Mouse (Mus musculus) heart, postnatal 25 days (tissue): ENCODE measurements around the gene Olfr826. TPM values are rescaled to one million over a fixed set of nuclear protein-coding genes. Genes with fewer than 3 reads are reported as not detected.
"Not testable (repeated sequence)": the region's sequence is repeated elsewhere in the genome, so short reads cannot be mapped to it uniquely, and the experiment has no call there.

ENCODE experiments used
- DNase-seq: peaks from one replicate; pipeline ENCODE4 v3.0.0; 2022; ENCODE audit warnings: low spot score
- intact Hi-C: fragments of 180-260 bp; cut with DNase I; formaldehyde crosslinking; loops from one replicate; pipeline ENCODE4 v1.15.1; 2025
- total RNA-seq, 2 experiments: library from RNA; stranded (reverse); gene quantifications; 2 replicates each; pipeline ENCODE4 v1.2.3; 2021

The Olfr826 gene
- total RNA-seq, result not detected

DNA sequence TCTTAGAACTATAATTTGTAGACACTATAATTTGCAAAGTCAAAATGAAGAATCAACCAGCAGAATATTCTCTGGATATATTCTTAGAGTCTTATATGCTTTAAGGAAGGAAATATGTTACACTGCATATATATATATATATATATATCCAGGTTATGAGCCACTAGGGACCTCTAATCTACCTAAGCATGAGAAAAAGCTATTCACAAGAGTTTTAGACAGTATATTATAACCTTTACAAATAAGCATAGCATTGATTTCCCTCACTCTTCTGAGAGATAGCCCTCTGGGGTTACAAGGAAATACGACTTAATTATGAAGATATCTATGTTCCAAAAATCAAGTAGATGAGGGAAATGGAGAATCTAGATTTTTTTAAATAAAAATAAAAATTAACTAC, at the start of gene Olfr826:
Gene Olfr826, minus strand, starts transcription at position 101 of the 400 bp plus-strand sequence.
- intact Hi-C loops, result no loop called here
- DNase-seq, result no peak

DNA sequence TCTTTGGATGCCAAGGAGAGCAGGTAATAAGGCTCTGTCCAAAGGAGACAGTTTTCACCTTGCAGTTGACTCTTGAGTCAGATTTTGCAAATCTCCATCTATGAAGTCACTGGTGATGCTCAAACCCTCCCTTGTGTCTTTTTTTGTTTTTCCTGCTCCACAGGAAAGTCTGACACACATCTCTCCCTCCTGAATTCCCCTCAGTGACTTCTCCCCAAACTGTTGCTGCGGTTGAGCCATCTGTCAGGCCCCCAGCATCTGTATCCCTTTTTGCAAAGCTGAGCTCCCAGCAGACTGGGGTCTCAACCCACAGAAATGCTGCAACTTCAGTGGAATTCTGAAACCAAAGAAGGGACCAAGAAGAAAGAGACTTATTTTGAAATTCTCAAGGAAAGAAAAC, 48.1 kb upstream of the Olfr826 start:
- DNase-seq, result no peak
- intact Hi-C loops, result no loop called here

DNA sequence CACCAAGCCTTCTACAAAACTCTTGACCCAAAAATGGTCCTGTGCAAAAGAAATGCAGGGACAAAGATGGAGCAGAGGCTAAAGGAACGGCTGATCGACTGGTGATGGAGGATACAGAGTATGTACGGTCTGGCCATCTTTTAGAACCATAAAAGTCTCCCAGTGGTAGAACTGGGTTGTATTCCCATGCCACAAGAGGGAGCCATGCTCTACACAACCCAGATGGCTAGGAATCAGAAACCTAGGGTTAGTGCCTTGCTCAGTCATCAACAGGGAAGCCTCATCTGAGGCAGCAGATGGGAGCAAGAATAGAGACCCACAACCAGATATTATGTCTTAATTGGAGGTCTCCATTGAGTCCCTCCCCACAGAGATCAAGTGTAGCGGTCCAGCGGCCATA, 45.6 kb upstream of the Olfr826 start:
- no peak for DNase-seq
- intact Hi-C loops, result no loop called here

DNA sequence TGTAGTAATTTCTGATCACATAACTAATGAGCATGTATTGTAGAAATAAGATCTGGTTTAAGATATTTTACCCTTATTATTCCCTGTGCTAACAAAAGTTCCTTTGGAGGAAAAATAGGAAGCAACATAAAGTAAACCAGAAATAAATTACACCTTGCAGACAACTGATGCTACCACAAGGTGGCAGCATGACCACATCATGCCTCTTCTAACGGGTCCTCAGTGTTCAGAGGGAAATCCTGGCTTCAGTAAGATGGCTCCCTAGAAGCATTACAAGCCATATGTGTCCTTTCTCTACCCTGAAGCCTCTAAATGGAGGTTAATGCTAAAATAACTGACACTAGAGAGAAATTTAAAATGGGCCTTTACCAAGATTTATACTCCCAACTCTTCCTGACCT, 44.3 kb upstream of the Olfr826 start:
- no peak for DNase-seq
- intact Hi-C loops, result loop anchor here (1.0 kb wide), 1 partner anchor 69 kb away; no protein-coding TSS in a partner anchor

DNA sequence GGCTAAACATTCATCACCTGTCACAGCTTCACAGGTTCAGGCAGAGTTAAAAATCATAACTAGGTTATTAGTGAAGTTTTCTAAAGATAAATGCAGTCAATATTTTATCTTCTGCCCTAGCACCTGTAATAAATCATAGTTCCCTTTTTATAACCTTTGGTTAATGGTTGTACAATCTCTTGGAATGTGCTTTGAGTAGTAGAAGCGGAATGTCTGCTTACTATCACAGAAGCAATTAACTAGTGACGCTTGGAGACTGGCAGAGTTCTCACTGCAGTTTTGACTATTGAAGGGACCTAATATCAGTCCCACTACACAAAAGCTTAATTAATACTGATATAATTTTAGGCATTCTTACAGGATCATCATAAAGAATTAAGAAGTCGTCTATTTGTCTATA, 41.0 kb upstream of the Olfr826 start:
- no peak for DNase-seq
- intact Hi-C loops, result no loop called here

- intact Hi-C loops, result no loop called here
- no peak for DNase-seq
These were observed 30.3 kb upstream of the Olfr826 start, which contains the start of gene Olfr827 for GRCm38 (mm10) chr10:130214303-130214702. Olfr827 (minus strand) TSS chr10:130214403.

- intact Hi-C loops, result no loop called here
- DNase-seq, result no peak
These were observed 17.3 kb downstream of the Olfr826 start, which contains the start of gene Olfr825 for GRCm38 (mm10) chr10:130166666-130167065. Olfr825 (minus strand) TSS chr10:130166766.

- intact Hi-C loops, result no loop called here
- no peak for DNase-seq
These were observed 18.8 kb downstream of the Olfr826 start for GRCm38 (mm10) chr10:130165196-130165595.

DNA sequence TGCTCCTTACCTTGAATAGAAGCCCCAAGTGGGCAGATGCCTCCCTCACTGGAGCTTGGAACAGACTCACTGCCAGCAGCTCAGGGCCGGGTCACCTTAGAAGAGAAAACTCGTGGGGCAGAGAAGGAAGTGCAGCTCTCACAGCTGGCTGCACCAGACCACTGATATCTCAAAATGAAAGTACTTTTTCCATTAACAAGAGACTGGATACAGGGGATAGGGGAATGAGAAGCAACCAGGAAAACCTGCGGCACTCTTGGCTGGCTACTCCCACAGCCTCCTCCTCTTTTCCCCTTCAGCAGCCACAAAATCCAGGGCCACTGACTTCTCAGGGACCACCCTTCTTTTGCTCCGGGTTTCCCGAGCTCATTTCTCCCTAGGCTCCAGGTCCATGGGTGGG, 39.9 kb downstream of the Olfr826 start:
- DNase-seq, result no peak
- intact Hi-C loops, result no loop called here

- DNase-seq, intact Hi-C loops: not testable (repeated sequence)
These were observed 41.5 kb downstream of the Olfr826 start for GRCm38 (mm10) chr10:130142481-130142880.

DNA sequence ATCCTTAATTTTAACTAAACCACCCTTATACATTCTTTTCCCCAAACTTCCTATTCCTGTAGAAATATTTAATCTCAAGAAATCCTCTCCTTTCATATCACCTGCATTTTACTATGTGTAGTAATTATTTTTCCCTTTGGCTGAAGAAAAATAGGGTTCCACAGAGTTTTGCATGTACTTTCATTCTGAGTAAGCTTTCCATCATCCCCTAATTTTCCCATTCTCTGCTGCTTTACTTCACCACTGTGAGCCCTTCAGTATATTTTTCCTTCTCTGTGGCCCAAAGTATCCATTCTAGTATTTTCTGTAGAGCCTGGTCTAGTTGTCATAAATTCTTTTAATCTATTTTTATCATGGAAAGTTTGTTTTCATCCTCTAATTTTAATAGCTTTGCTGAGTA, 49.2 kb downstream of the Olfr826 start:
- intact Hi-C loops, result no loop called here
- no peak for DNase-seq

DNA sequence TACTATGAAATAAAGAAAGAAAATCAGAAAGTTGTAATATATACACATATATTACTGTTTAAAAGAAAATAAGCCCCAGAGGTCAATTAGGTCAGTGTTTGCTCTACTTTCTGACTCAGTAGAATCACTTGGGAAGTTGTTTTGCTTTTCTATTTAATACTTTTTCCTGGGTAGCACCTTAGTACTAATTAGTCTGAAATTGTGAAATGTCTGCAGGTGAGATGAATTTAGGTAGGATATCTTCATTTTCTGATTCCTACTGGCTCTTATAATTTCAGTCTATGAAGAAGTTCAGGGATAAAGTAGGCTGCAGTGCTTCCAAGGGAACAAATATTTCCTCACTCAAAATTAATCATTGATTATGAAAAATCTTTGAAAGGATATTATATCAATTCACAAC, 54.1 kb downstream of the Olfr826 start, which contains the start of gene Olfr824:
Gene Olfr824, minus strand, starts transcription at position 101 of the 400 bp plus-strand sequence.
- DNase-seq, intact Hi-C loops: not testable (repeated sequence)

Other genes with a start within 250 kb of the Olfr826 start
- not detected for gene Olfr818, start 235.1 kb downstream of the Olfr826 start, total RNA-seq
- gene Olfr819, start 216.9 kb downstream of the Olfr826 start, total RNA-seq, result not detected
- gene Olfr247, start 208.0 kb downstream of the Olfr826 start, total RNA-seq, result not detected
- gene Gm10310, start 199.1 kb downstream of the Olfr826 start, total RNA-seq, result not detected
- gene Olfr820, start 171.6 kb downstream of the Olfr826 start, total RNA-seq, result not detected
- gene Olfr821, start 153.8 kb downstream of the Olfr826 start, total RNA-seq, result not detected
- gene Olfr822, start 113.0 kb downstream of the Olfr826 start, total RNA-seq, result not detected
- gene Olfr823, start 68.8 kb downstream of the Olfr826 start, total RNA-seq, result not detected
- gene Olfr824, start 54.2 kb downstream of the Olfr826 start, total RNA-seq, result not detected
- gene Olfr825, start 17.4 kb downstream of the Olfr826 start, total RNA-seq, result not detected
- not detected for gene Olfr827, start 30.2 kb upstream of the Olfr826 start, total RNA-seq
- not detected for gene Neurod4, start 96.1 kb upstream of the Olfr826 start, total RNA-seq
- gene Tespa1, start 138.7 kb upstream of the Olfr826 start, total RNA-seq, result under 1 TPM in 1 of 2 experiments, not detected in 1; 0.44 TPM
- gene Vmn2r84, start 210.1 kb upstream of the Olfr826 start, total RNA-seq, result not detected
- gene Vmn2r85, start 245.5 kb upstream of the Olfr826 start, total RNA-seq, result not detected